Mouse (Mus musculus) lung, adult 2 months (tissue): ENCODE measurements at regions not wholly inside any gene's neighbourhood (a gene's known extent, or its start where the extent isn't known, plus 50 kb on each side); places are given as distances from the start of the nearest gene placed in this dataset.
"Not testable (repeated sequence)": the region's sequence is repeated elsewhere in the genome, so short reads cannot be mapped to it uniquely, and the experiment has no call there.

ENCODE experiments used
- DNase-seq: peaks from one replicate; pipeline ENCODE4 v3.0.0; 2022
- H3K4me1 ChIP-seq: fragments of 200-500 bp; 2 replicates; pipeline ENCODE4 v1.6.1; 2011; ENCODE audit warnings: low read length; ENCODE audit not compliant: control insufficient read depth, insufficient read depth
- H3K4me3 ChIP-seq: fragments of 200-500 bp; replicated peaks from 2 replicates; pipeline ENCODE3; 2011; ENCODE audit warnings: low read depth, mild to moderate bottlenecking, control low read depth, low read length; ENCODE audit errors: extremely low read depth
- CTCF ChIP-seq: fragments of 200-500 bp; IDR thresholded peaks from 2 replicates; pipeline ENCODE4 v1.5.1; 2011; ENCODE audit warnings: mild to moderate bottlenecking, low read length, control low read depth; ENCODE audit not compliant: insufficient read depth
- POLR2A ChIP-seq: fragments of 200-500 bp; IDR thresholded peaks from 2 replicates; pipeline ENCODE4 v1.6.1; 2011; ENCODE audit warnings: low read depth, mild to moderate bottlenecking, control low read depth, low read length, borderline replicate concordance; ENCODE audit errors: extremely low read depth
- WGBS: fragments of 180-500 bp; shearing (Covaris S2); methylation state at CpG from one replicate; pipeline ENCODE4 v1.1.7; 2018; 5-methylcytosine and 5-hydroxymethylcytosine counted together

DNA sequence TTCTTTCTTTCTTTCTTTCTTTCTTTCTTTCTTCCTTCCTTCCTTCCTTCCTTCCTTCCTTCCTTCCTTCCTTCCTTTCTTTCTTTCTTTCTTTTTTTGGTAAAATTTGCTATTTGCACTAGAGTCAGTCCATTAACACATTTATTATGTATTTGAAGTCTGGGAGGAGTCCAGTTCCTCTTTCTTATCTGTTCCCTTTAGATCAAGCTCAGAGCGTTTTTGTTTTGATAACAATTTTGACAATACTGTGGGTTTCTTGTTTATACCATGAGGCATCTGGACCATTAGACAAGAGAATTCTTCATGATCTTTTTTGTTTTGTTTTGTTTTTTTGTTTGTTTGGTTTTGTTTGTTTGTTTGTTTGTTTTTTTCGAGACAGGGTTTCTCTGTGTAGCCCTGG, 52.3 kb upstream of the Cttnbp2 start:
- 44% methylated on average over 2 of the region's 2 CpGs for WGBS
- not testable (repeated sequence) for H3K4me1 ChIP-seq, DNase-seq, H3K4me3 ChIP-seq

DNA sequence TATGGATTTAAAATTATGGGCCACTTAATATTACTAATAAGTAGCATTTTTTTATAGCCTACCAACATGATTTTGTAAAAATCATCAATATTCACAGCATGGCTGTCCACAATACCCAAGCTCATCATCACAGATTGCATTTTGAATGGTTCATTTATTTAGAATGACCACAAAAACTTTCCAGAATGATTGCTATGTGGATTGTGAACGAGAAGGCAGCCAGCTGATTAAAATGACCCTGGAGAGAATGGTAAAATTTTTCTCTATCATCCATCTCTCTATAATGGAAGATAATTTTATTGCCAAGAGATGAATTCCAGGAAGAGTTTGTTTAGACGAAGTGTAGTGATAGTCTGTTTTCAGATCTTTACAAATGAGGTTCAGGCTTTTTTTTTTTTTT, 54.6 kb upstream of the Cttnbp2 start:
- WGBS = 58% methylated on average over 2 of the region's 2 CpGs
- TF ChIP-seq CTCF = no peak
- no peak for TF ChIP-seq POLR2A
- DNase-seq = no peak
- Histone ChIP-seq H3K4me1 (no peaks in the 10 kb centered on the region), H3K4me3 (no peak overlapping the region)

DNA sequence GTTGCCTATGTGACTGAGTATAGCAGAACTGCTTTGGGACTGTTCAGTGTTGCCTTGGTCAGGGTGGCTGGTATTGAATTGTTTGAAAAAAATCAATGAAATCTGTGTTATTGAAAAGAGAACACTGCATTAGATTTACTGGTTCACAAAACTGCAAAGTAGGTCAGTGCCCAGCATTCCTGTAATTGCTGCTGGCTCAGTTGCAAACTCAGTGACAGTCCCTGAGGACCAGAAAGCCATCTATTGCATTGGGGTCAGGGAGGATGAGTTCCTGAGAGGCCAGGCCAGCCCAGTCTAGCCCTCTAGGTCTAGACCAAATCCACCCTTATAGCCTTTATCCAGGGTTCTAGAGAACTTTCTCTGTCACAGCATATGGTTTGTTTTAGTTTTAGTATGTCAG, 63.9 kb upstream of the Cttnbp2 start:
- no peak for TF ChIP-seq CTCF
- TF ChIP-seq POLR2A = no peak
- no peak for DNase-seq
- Histone ChIP-seq H3K4me1 (no peaks in the 10 kb centered on the region), H3K4me3 (no peak overlapping the region)

DNA sequence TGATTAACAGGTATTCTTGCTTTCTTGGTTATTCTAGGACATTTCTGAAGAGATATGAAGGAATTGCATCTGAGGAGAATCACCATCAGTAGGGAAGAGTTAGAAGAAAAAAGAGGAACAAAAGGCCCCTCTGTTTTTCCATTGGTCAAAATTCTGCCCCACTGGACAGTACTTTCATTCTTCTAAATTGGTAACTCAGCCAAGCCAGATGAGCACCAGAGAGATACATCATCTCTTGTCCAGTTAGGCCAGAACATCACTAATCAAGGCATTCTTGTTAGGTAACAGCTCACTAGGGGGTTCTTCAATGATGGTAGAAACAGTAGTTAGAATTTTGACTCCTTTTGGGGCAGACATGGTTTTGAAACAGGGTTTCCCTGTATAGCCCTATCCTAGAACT, 74.8 kb upstream of the Cttnbp2 start:
- no peak overlapping the region for H3K4me3 ChIP-seq
- H3K4me1 ChIP-seq = no peaks in the 10 kb centered on the region
- TF ChIP-seq CTCF (no peak), POLR2A (no peak)
- no peak for DNase-seq

DNA sequence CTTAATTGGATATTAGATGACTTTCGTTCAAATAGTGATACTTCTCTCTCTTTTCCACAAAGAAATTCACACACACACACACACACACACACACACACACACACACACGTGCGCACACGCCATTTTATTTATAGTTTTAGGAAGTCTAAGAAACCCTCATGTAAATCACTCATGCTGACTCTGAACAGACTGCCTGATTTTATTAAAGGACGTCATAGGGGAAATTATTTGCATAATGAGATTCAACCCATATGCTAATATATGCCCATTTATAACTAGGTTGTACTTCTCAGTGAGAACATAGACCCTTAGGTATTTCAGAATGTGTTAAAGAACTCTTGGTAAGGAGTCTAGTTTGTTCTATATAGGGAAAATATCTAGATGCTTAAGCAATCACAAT, 82.0 kb upstream of the Cttnbp2 start:
- H3K4me1 ChIP-seq = no peaks in the 10 kb centered on the region
- WGBS = 83% methylated on average over 5 of the region's 5 CpGs
- TF ChIP-seq POLR2A (no peak), CTCF (no peak)
- DNase-seq = no peak
- no peak overlapping the region for H3K4me3 ChIP-seq

DNA sequence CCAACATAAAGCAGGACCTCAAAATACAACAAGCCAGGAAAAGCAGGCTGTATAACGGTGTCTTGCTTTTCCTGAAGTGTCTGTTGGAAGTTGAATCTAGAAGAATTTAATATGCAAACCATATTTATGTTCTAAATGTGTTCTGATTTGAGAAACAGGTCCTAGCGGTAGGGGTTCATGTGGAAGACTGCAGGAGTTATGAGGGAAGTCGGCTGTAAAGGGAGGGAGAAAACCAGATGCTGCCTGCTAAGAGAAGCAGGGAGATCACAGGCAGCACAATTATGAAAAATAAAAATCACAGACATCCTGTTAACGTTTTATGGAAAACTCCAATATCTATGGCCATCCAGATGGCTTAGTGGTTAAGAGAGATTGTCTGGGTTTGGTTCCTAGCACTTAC, 85.0 kb upstream of the Cttnbp2 start:
- H3K4me1 ChIP-seq = no peaks in the 10 kb centered on the region
- 75% methylated on average over 4 of the region's 4 CpGs for WGBS
- no peak for DNase-seq

DNA sequence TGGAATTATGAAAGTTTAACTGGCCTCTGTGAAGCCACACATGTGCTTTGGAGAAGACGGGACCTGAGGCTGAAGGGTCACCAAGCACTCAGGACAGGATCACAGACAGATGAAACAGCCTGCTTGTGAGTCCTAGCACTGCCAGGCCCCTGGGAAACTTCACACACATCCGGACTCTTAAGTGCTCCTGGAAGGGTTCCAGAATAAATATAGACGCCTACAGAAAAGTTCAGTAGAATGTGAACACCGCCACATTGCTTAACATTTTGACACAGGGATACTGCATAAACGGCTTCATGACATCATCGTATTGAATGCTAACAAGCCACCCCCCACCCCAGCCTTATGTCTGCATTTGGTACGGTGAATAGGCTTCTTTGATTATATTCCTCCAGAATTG, 87.3 kb upstream of the Cttnbp2 start:
- TF ChIP-seq POLR2A (no peak), CTCF (no peak)
- H3K4me1 ChIP-seq = no peaks in the 10 kb centered on the region
- 9% methylated on average over 7 of the region's 7 CpGs for WGBS
- peak; percentile 3 for DNase-seq
- no peak overlapping the region for H3K4me3 ChIP-seq

More for the DNA sequence above, 85.0 kb upstream of the Cttnbp2 start:
- H3K4me3 ChIP-seq = no peak overlapping the region
- TF ChIP-seq CTCF = no peak
- TF ChIP-seq POLR2A = no peak

DNA sequence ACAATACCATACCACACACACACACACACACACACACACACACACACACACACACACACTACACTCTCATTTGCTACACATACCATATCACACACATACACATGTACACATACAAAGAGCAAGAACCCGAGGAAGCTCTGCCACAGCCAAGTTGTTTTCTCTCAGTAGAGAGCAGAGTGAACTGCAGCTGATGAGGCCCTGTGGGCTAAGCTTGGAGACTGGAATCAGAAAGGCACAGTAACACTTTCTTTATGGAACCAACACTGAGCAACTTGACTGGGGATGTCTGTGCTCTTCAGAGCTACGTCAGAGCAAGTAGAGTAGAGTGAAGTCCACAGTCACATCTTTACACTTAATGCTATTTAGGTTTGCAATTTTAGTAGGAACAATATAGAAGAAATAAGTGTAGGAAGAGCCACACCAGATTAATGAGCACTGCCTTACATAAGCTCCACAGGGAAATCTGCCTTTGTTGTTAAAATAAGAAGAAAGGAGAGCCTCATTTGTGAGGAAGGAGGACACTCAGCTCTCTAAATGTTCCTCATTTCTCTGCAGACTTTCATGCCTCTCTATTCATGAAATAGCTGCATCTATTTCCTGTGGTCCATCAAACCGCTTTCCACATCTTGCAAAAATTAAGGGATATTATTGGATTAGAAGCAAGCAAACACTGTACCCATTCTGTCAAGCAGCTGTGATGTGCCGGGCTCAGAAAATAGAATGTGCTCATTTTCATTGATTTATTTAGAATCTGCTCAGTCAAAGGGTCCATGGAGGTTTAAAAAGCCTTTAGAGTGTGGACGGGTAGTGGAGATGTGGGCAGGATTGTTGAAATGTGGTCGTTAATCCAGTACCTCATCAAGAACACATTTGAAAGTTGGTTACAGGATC, 107.0 kb upstream of the Cttnbp2 start:
- DNase-seq = no peak
- H3K4me3 ChIP-seq = no peak overlapping the region
- H3K4me1 ChIP-seq = no peaks in the 10 kb centered on the region
- WGBS = 83% methylated on average over 6 of the region's 6 CpGs
- no peak for TF ChIP-seq CTCF
- no peak for TF ChIP-seq POLR2A

DNA sequence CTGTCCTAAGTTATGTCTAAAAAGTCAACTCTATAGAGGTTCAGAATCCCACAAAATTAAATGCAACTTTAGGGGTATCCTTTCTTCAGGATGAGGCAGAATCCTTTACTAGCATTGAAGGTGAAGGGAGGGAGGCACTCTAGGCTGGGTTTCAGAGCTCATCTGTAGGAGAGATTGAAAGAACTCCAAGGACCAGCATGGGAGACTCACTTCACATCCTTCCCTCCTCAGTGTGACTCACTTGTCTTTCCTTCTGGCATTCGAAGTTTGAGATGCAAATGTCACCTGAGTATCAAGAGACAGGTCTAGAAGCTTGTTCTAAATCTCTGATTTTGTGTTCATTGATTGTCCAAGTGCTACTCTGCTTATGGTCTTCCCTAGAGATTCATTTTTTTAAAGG, 113.9 kb upstream of the Cttnbp2 start:
- DNase-seq = no peak
- 52% methylated on average over 1 of the region's 1 CpGs for WGBS
- TF ChIP-seq POLR2A (no peak), CTCF (no peak)
- Histone ChIP-seq H3K4me1 (no peaks in the 10 kb centered on the region), H3K4me3 (no peak overlapping the region)

DNA sequence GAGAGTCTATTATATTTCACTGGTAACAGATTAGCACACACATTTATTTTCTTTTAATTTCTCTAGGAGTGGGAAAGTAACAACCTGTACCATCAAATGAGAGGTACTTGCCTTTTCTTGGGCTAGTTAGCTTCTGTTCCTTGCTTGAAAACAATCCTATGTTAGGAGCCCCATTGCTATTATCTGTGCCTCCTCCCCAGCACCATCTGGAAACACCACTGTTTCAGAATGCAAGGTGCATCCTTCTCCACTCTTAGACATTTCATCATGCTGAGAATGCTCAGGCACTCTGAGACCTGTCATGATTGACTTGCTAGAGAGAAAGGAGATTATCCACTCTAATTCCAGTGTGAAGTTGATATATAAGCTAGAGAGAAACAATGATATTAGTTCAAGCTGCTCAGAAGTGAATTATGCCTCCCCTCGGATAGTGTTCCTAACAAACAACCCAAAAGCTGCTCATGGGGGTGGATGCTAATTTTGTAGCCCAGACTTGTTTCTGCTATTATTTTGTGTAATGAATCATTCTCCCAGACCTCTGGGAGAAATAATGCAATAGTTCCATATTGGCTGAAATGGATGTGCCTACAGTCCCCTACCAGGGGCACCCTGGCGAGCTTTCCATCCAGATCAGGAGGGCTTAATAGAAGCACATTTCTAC, 119.0 kb upstream of the Cttnbp2 start:
- no peaks in the 10 kb centered on the region for H3K4me1 ChIP-seq
- DNase-seq = no peak
- WGBS = 84% methylated on average over 2 of the region's 2 CpGs
- no peak overlapping the region for H3K4me3 ChIP-seq
- TF ChIP-seq POLR2A = no peak
- TF ChIP-seq CTCF = no peak
